Mouse (Mus musculus) lung, embryonic 16.5 days (tissue): Measurements from ENCODE around the gene Tmem160. TPM values are rescaled to one million over a fixed set of nuclear protein-coding genes. Genes with fewer than 3 reads are reported as not detected.

Source experiments
- ATAC-seq: fragments of 200-750 bp; cut with Nextera tagmentation; 2 replicates; pipeline ENCODE4 v1.8.0; 2017; ENCODE audit warnings: low read depth, mild to moderate bottlenecking, moderate library complexity
- H3K27ac ChIP-seq: fragments of 300-500 bp; sonication (generic); 2 replicates; pipeline ENCODE4 v1.5.1; 2014; ENCODE audit warnings: mild to moderate bottlenecking, control low read depth, low read length
- H3K27me3 ChIP-seq: fragments of 300-500 bp; sonication (generic); 2 replicates; pipeline ENCODE4 v1.6.1; 2014; ENCODE audit warnings: low read depth, low read length, mixed read lengths; ENCODE audit not compliant: control insufficient read depth, insufficient read depth
- H3K36me3 ChIP-seq: fragments of 300-500 bp; sonication (generic); 2 replicates; pipeline ENCODE4 v1.6.1; 2014; ENCODE audit warnings: low read length; ENCODE audit not compliant: control insufficient read depth, insufficient read depth
- H3K4me1 ChIP-seq: fragments of 300-500 bp; sonication (generic); replicated peaks from 2 replicates; pipeline ENCODE4 v1.6.1; 2014; ENCODE audit warnings: low read length, mixed read lengths; ENCODE audit not compliant: control insufficient read depth, insufficient read depth
- H3K4me2 ChIP-seq: fragments of 300-500 bp; sonication (generic); 2 replicates; pipeline ENCODE4 v1.6.1; 2014; ENCODE audit warnings: low read depth, low read length, control low read depth
- H3K4me3 ChIP-seq: fragments of 300-500 bp; sonication (generic); 2 replicates; pipeline ENCODE4 v1.5.1; 2014; ENCODE audit warnings: mild to moderate bottlenecking, low read length, control low read depth
- H3K9ac ChIP-seq: fragments of 300-500 bp; sonication (generic); 2 replicates; pipeline ENCODE4 v1.6.1; 2014; ENCODE audit warnings: low read length, control low read depth
- H3K9me3 ChIP-seq: fragments of 300-500 bp; sonication (generic); 2 replicates; pipeline ENCODE4 v1.6.1; 2016; ENCODE audit warnings: low read length; ENCODE audit not compliant: control insufficient read depth
- WGBS: fragments of 180-500 bp; shearing (Covaris S2); extraction: QIAGEN DNeasy Blood & Tissue Kit; methylation state at CpG from one replicate; pipeline ENCODE4 v1.1.7; 2014; 5-methylcytosine and 5-hydroxymethylcytosine counted together
- polyA plus RNA-seq: library from polyadenylated mRNA; unstranded; fragments of >200 nt; fragmentation: Nextera tagmentation; extraction: Ambion mirVana; gene quantifications from 2 replicates; pipeline ENCODE4 v1.2.1, GENCODE M21; 2015

The Tmem160 gene
- polyA plus RNA-seq, 1 experiment from 2014 or later = 39.1 TPM

- no peaks in the 10 kb centered on the region for H3K9me3 ChIP-seq
- ATAC-seq = no peak
- H3K36me3 ChIP-seq = peaks cover 68% of the 10 kb centered on the region
- no peaks in the 10 kb centered on the region for H3K4me1 ChIP-seq
- no peak overlapping the region for H3K9ac ChIP-seq
- H3K4me2 ChIP-seq = no peak overlapping the region
- H3K27me3 ChIP-seq = no peaks in the 10 kb centered on the region
- H3K4me3 ChIP-seq = no peak overlapping the region
- WGBS = 56% methylated on average over 3 of the region's 3 CpGs
- no peak overlapping the region for H3K27ac ChIP-seq
These were observed 19.1 kb upstream of the Tmem160 start for GRCm38 (mm10) chr7:16433352-16433971.

GRCm38 (mm10) chr7:16435088-16435487 lies 17.5 kb upstream of the Tmem160 start:
- ATAC-seq = no peak

GRCm38 (mm10) chr7:16441241-16441640 lies 11.3 kb upstream of the Tmem160 start:
- H3K9ac ChIP-seq = no peak overlapping the region
- no peaks in the 10 kb centered on the region for H3K9me3 ChIP-seq
- ATAC-seq = no peak
- no peak overlapping the region for H3K4me3 ChIP-seq
- no peak overlapping the region for H3K4me2 ChIP-seq
- H3K27me3 ChIP-seq = no peaks in the 10 kb centered on the region
- H3K36me3 ChIP-seq = 0 out of 2 replicates have a peak, but pooled peaks cover 2% of the 10 kb centered on the region
- no peak overlapping the region for H3K27ac ChIP-seq
- H3K4me1 ChIP-seq = peaks cover 6% of the 10 kb centered on the region

More at GRCm38 (mm10) chr7:16435088-16435487, 17.5 kb upstream of the Tmem160 start:
- WGBS = 83% methylated on average over 9 of the region's 9 CpGs
- Histone ChIP-seq H3K27ac (no peak overlapping the region), H3K27me3 (no peaks in the 10 kb centered on the region), H3K4me3 (no peak overlapping the region), H3K9me3 (no peaks in the 10 kb centered on the region), H3K9ac (no peak overlapping the region), H3K36me3 (peaks cover 52% of the 10 kb centered on the region), H3K4me1 (no peaks in the 10 kb centered on the region), H3K4me2 (no peak overlapping the region)

GRCm38 (mm10) chr7:16451656-16452055 lies 923 bp upstream of the Tmem160 start:
- Histone ChIP-seq H3K9ac (no peak overlapping the region), H3K4me2 (no peak overlapping the region), H3K27me3 (no peaks in the 10 kb centered on the region), H3K9me3 (no peaks in the 10 kb centered on the region), H3K4me1 (peaks cover 8% of the 10 kb centered on the region), H3K27ac (no peak overlapping the region), H3K36me3 (no peaks in the 10 kb centered on the region), H3K4me3 (no peak overlapping the region)
- 66% methylated on average over 6 of the region's 6 CpGs for WGBS
- no peak for ATAC-seq

GRCm38 (mm10) chr7:16453118-16453711 lies 636 bp downstream of the Tmem160 start:
- peak overlapping the region; percentile 80 for H3K4me2 ChIP-seq
- WGBS = under 1% methylated on average over 23 of the region's 23 CpGs
- ATAC-seq = peak; percentile 47
- H3K9ac ChIP-seq = peak overlapping the region; percentile 77
- H3K27ac ChIP-seq = no peak overlapping the region
- H3K4me1 ChIP-seq = peaks cover 8% of the 10 kb centered on the region
- peak overlapping the region; percentile 82 for H3K4me3 ChIP-seq
- no peaks in the 10 kb centered on the region for H3K27me3 ChIP-seq
- H3K36me3 ChIP-seq = no peaks in the 10 kb centered on the region
- H3K9me3 ChIP-seq = no peaks in the 10 kb centered on the region

GRCm38 (mm10) chr7:16455016-16455415 lies 2.4 kb downstream of the Tmem160 start:
- no peak for ATAC-seq
- H3K4me1 ChIP-seq = peaks cover 8% of the 10 kb centered on the region
- H3K4me3 ChIP-seq = no peak overlapping the region
- no peaks in the 10 kb centered on the region for H3K9me3 ChIP-seq
- no peak overlapping the region for H3K27ac ChIP-seq
- 85% methylated on average over 14 of the region's 14 CpGs for WGBS
- H3K27me3 ChIP-seq = no peaks in the 10 kb centered on the region
- H3K36me3 ChIP-seq = no peaks in the 10 kb centered on the region
- H3K9ac ChIP-seq = no peak overlapping the region
- H3K4me2 ChIP-seq = no peak overlapping the region

- no peak overlapping the region for H3K9ac ChIP-seq
- H3K36me3 ChIP-seq = no peaks in the 10 kb centered on the region
- no peak for ATAC-seq
These were observed 3.7 kb downstream of the Tmem160 start for GRCm38 (mm10) chr7:16456289-16456688.

GRCm38 (mm10) chr7:16460566-16460965 lies 8.0 kb downstream of the Tmem160 start:
- no peak for ATAC-seq
- H3K27ac ChIP-seq = no peak overlapping the region

More at GRCm38 (mm10) chr7:16456289-16456688, 3.7 kb downstream of the Tmem160 start:
- Histone ChIP-seq H3K4me1 (peaks cover 8% of the 10 kb centered on the region), H3K27me3 (peaks cover 2% of the 10 kb centered on the region; the same call in 1 of the 2 replicates), H3K9me3 (no peaks in the 10 kb centered on the region), H3K4me3 (no peak overlapping the region), H3K27ac (no peak overlapping the region), H3K4me2 (no peak overlapping the region)
- WGBS = 85% methylated on average over 5 of the region's 5 CpGs

GRCm38 (mm10) chr7:16461151-16461550 lies 8.6 kb downstream of the Tmem160 start:
- H3K9me3 ChIP-seq = no peaks in the 10 kb centered on the region
- no peak overlapping the region for H3K4me3 ChIP-seq
- no peak overlapping the region for H3K9ac ChIP-seq
- H3K27me3 ChIP-seq = peaks cover 3% of the 10 kb centered on the region; the same call in 1 of the 2 replicates
- no peak for ATAC-seq
- WGBS = 51% methylated on average over 6 of the region's 6 CpGs
- no peak overlapping the region for H3K4me2 ChIP-seq
- H3K27ac ChIP-seq = no peak overlapping the region
- H3K4me1 ChIP-seq = no peaks in the 10 kb centered on the region
- H3K36me3 ChIP-seq = no peaks in the 10 kb centered on the region

More at GRCm38 (mm10) chr7:16460566-16460965, 8.0 kb downstream of the Tmem160 start:
- H3K9me3 ChIP-seq = no peaks in the 10 kb centered on the region
- H3K9ac ChIP-seq = no peak overlapping the region
- peaks cover 3% of the 10 kb centered on the region; the same call in 1 of the 2 replicates for H3K27me3 ChIP-seq
- no peaks in the 10 kb centered on the region for H3K36me3 ChIP-seq
- no peaks in the 10 kb centered on the region for H3K4me1 ChIP-seq
- H3K4me3 ChIP-seq = no peak overlapping the region
- no peak overlapping the region for H3K4me2 ChIP-seq
- 53% methylated on average over 13 of the region's 13 CpGs for WGBS
